Mouse (Mus musculus): ENCODE measurements around the gene St6galnac4.

Gene St6galnac4

GRCm38 (mm10) chr2:32586871-32587351 lies at the start of gene St6galnac4:
TSS of gene St6galnac4 (plus strand) at chr2:32587095.
- CTCF ChIA-PET, result interaction anchor here (0.6 to 0.8 kb wide), 3 partner anchors 13 to 1488 kb away, joined by 3 to 4 read pairs (median 3); no protein-coding TSS in a partner anchor

- CTCF ChIA-PET, result interaction anchor here (0.5 to 2.5 kb wide), 2 partner anchors 47 to 49 kb away, joined by 3 to 7 read pairs; no protein-coding TSS in a partner anchor
Measured at GRCm38 (mm10) chr2:32537360-32537905, 49.5 kb upstream of the St6galnac4 start.

- CTCF ChIA-PET, result interaction anchor here (2.5 kb wide), 1 partner anchor 49 kb away, joined by 7 read pairs; no protein-coding TSS in a partner anchor
Measured at GRCm38 (mm10) chr2:32537941-32538340, 49.0 kb upstream of the St6galnac4 start.

- CTCF ChIA-PET, result interaction anchor here (2.5 kb wide), 1 partner anchor 50 kb away, joined by 7 read pairs; no protein-coding TSS in a partner anchor
Measured at GRCm38 (mm10) chr2:32538461-32538860, 48.4 kb upstream of the St6galnac4 start.

GRCm38 (mm10) chr2:32539452-32539981 lies 47.4 kb upstream of the St6galnac4 start:
- CTCF ChIA-PET, result interaction anchor here (0.6 kb wide), 1 partner anchor 1901 kb away, joined by 9 read pairs; no protein-coding TSS in a partner anchor

- CTCF ChIA-PET, result no interaction called here
Measured at GRCm38 (mm10) chr2:32541333-32541908, 45.5 kb upstream of the St6galnac4 start.

- CTCF ChIA-PET, result no interaction called here
Measured at GRCm38 (mm10) chr2:32541986-32542573, 44.8 kb upstream of the St6galnac4 start.

- CTCF ChIA-PET, result interaction anchor here (0.6 kb wide), 1 partner anchor 43 kb away, joined by 3 read pairs; no protein-coding TSS in a partner anchor
Measured at GRCm38 (mm10) chr2:32543031-32543449, 43.9 kb upstream of the St6galnac4 start.

GRCm38 (mm10) chr2:32546951-32547350 lies 39.9 kb upstream of the St6galnac4 start:
- CTCF ChIA-PET, result no interaction called here

GRCm38 (mm10) chr2:32547380-32547779 lies 39.5 kb upstream of the St6galnac4 start:
- CTCF ChIA-PET, result no interaction called here

GRCm38 (mm10) chr2:32547964-32548739 lies 38.7 kb upstream of the St6galnac4 start:
- CTCF ChIA-PET, result no interaction called here

GRCm38 (mm10) chr2:32549171-32549570 lies 37.7 kb upstream of the St6galnac4 start:
- CTCF ChIA-PET, result interaction anchor here (0.5 to 1.0 kb wide), 2 partner anchors 20 to 923 kb away, joined by 3 read pairs; no protein-coding TSS in a partner anchor

GRCm38 (mm10) chr2:32549764-32550163 lies 37.1 kb upstream of the St6galnac4 start:
- CTCF ChIA-PET, result interaction anchor here (0.7 to 1.0 kb wide), 2 partner anchors 19 to 189 kb away, joined by 3 read pairs; no protein-coding TSS in a partner anchor

GRCm38 (mm10) chr2:32551236-32551635 lies 35.7 kb upstream of the St6galnac4 start:
- CTCF ChIA-PET, result interaction anchor here (1.1 kb wide), 1 partner anchor 15 kb away, joined by 3 read pairs; no protein-coding TSS in a partner anchor

GRCm38 (mm10) chr2:32553592-32554148 lies 33.2 kb upstream of the St6galnac4 start:
- CTCF ChIA-PET, result no interaction called here

- CTCF ChIA-PET, result no interaction called here
Measured at GRCm38 (mm10) chr2:32555484-32555883, 31.4 kb upstream of the St6galnac4 start.

- CTCF ChIA-PET, result no interaction called here
Measured at GRCm38 (mm10) chr2:32556019-32556418, 30.9 kb upstream of the St6galnac4 start.

- CTCF ChIA-PET, result no interaction called here
Measured at GRCm38 (mm10) chr2:32559570-32559969, 27.3 kb upstream of the St6galnac4 start.

- CTCF ChIA-PET, result interaction anchor here (0.6 kb wide), 1 partner anchor 58 kb away, joined by 3 read pairs; no protein-coding TSS in a partner anchor
Measured at GRCm38 (mm10) chr2:32566536-32567063, 20.3 kb upstream of the St6galnac4 start.

- CTCF ChIA-PET, result no interaction called here
Measured at GRCm38 (mm10) chr2:32568149-32568548, 18.7 kb upstream of the St6galnac4 start.

- CTCF ChIA-PET, result interaction anchor here (0.6 to 1.0 kb wide), 4 partner anchors 10 to 849 kb away, joined by 3 to 6 read pairs (median 3); no protein-coding TSS in a partner anchor
Measured at GRCm38 (mm10) chr2:32568941-32569340, 18.0 kb upstream of the St6galnac4 start.

Data from spleen, embryonic (tissue).